Mouse (Mus musculus): ENCODE data around the gene Rftn1.
"Not testable (repeated sequence)": the region's sequence is repeated elsewhere in the genome, so short reads cannot be mapped to it uniquely, and the experiment has no call there.

Rftn1 gene

GRCm38 (mm10) chr17:50130421-50130820 is 60.1 kb downstream of the Rftn1 start:
- in situ Hi-C loops (cut with MboI, MseI) = loop anchor here (10.0 kb wide), 1 partner anchor 84 kb away; no protein-coding TSS in a partner anchor

GRCm38 (mm10) chr17:50128392-50128791 is 62.1 kb downstream of the Rftn1 start:
- in situ Hi-C loops (cut with MboI, MseI) = no loop called here

- in situ Hi-C loops (cut with MboI, MseI) = no loop called here
Measured at GRCm38 (mm10) chr17:50127045-50127813, 63.2 kb downstream of the Rftn1 start.

- in situ Hi-C loops (cut with MboI, MseI) = no loop called here
Measured at GRCm38 (mm10) chr17:50126545-50126944, 63.9 kb downstream of the Rftn1 start.

- in situ Hi-C loops (cut with MboI, MseI) = no loop called here
Measured at GRCm38 (mm10) chr17:50125900-50126299, 64.6 kb downstream of the Rftn1 start.

- in situ Hi-C loops (cut with MboI, MseI) = no loop called here
Measured at GRCm38 (mm10) chr17:50125245-50125798, 65.2 kb downstream of the Rftn1 start.

- in situ Hi-C loops (cut with MboI, MseI) = no loop called here
Measured at GRCm38 (mm10) chr17:50124708-50125107, 65.8 kb downstream of the Rftn1 start.

GRCm38 (mm10) chr17:50122555-50122954 is 67.9 kb downstream of the Rftn1 start:
- in situ Hi-C loops (cut with MboI, MseI) = no loop called here

- in situ Hi-C loops (cut with MboI, MseI) = no loop called here
Measured at GRCm38 (mm10) chr17:50120098-50120497, 70.4 kb downstream of the Rftn1 start.

- in situ Hi-C loops (cut with MboI, MseI) = no loop called here
Measured at GRCm38 (mm10) chr17:50117461-50117860, 73.0 kb downstream of the Rftn1 start.

- in situ Hi-C loops (cut with MboI, MseI) = no loop called here
Measured at GRCm38 (mm10) chr17:50116980-50117379, 73.5 kb downstream of the Rftn1 start.

GRCm38 (mm10) chr17:50116401-50116800 is 74.1 kb downstream of the Rftn1 start:
- in situ Hi-C loops (cut with MboI, MseI) = not testable (repeated sequence)

- in situ Hi-C loops (cut with MboI, MseI) = not testable (repeated sequence)
Measured at GRCm38 (mm10) chr17:50115716-50116115, 74.8 kb downstream of the Rftn1 start.

GRCm38 (mm10) chr17:50114659-50115058 is 75.8 kb downstream of the Rftn1 start:
- in situ Hi-C loops (cut with MboI, MseI) = no loop called here

GRCm38 (mm10) chr17:50110650-50111415 is 79.6 kb downstream of the Rftn1 start:
- in situ Hi-C loops (cut with MboI, MseI) = no loop called here

- in situ Hi-C loops (cut with MboI, MseI) = no loop called here
Measured at GRCm38 (mm10) chr17:50106811-50107210, 83.7 kb downstream of the Rftn1 start.

GRCm38 (mm10) chr17:50104131-50104530 is 86.3 kb downstream of the Rftn1 start:
- in situ Hi-C loops (cut with MboI, MseI) = no loop called here

- in situ Hi-C loops (cut with MboI, MseI) = no loop called here
Measured at GRCm38 (mm10) chr17:50101416-50101815, 89.1 kb downstream of the Rftn1 start.

GRCm38 (mm10) chr17:50100070-50100469 is 90.4 kb downstream of the Rftn1 start:
- in situ Hi-C loops (cut with MboI, MseI) = no loop called here

- in situ Hi-C loops (cut with MboI, MseI) = loop anchor here (10.0 kb wide), 1 partner anchor 135 kb away; no protein-coding TSS in a partner anchor
Measured at GRCm38 (mm10) chr17:50099378-50099777, 91.1 kb downstream of the Rftn1 start.

- in situ Hi-C loops (cut with MboI, MseI) = loop anchor here (10.0 kb wide), 1 partner anchor 137 kb away; no protein-coding TSS in a partner anchor
Measured at GRCm38 (mm10) chr17:50098297-50098696, 92.2 kb downstream of the Rftn1 start.

- in situ Hi-C loops (cut with MboI, MseI) = loop anchor here (10.0 kb wide), 1 partner anchor 137 kb away; no protein-coding TSS in a partner anchor
Measured at GRCm38 (mm10) chr17:50097831-50098230, 92.6 kb downstream of the Rftn1 start.

Data from T-helper 2 cell (primary cell).